Mouse (Mus musculus) limb, embryonic 12.5 days (tissue): ENCODE measurements around the gene Svep1. TPM values are rescaled to one million over a fixed set of nuclear protein-coding genes. Genes with fewer than 3 reads are reported as not detected.

ENCODE experiments used
- ATAC-seq: fragments of 200-750 bp; cut with Nextera tagmentation; 2 replicates; pipeline ENCODE4 v1.8.0; 2017; ENCODE audit warnings: low read depth, moderate TSS enrichment; ENCODE audit not compliant: insufficient number of reproducible peaks, insufficient read depth, low FRiP score, low TSS enrichment
- H3K27ac ChIP-seq: fragments of 300-500 bp; sonication (generic); 2 replicates; pipeline ENCODE4 v1.5.1; 2016; ENCODE audit warnings: mild to moderate bottlenecking, moderate library complexity
- H3K27me3 ChIP-seq: fragments of 300-500 bp; sonication (generic); 2 replicates; pipeline ENCODE4 v1.6.1; 2016; ENCODE audit warnings: mild to moderate bottlenecking, moderate library complexity
- H3K36me3 ChIP-seq: fragments of 300-500 bp; sonication (generic); 2 replicates; pipeline ENCODE4 v1.6.1; 2016; ENCODE audit warnings: mild to moderate bottlenecking, moderate library complexity
- H3K4me1 ChIP-seq: fragments of 300-500 bp; sonication (generic); replicated peaks from 2 replicates; pipeline ENCODE4 v1.6.1; 2016
- H3K4me2 ChIP-seq: fragments of 300-500 bp; sonication (generic); 2 replicates; pipeline ENCODE4 v1.6.1; 2016; ENCODE audit warnings: mild to moderate bottlenecking, moderate library complexity
- H3K4me3 ChIP-seq: fragments of 300-500 bp; sonication (generic); replicated peaks from 2 replicates; pipeline ENCODE4 v1.5.1; 2016; ENCODE audit warnings: mild to moderate bottlenecking
- H3K9ac ChIP-seq: fragments of 300-500 bp; sonication (generic); replicated peaks from 2 replicates; pipeline ENCODE4 v1.6.1; 2016; ENCODE audit warnings: mild to moderate bottlenecking, moderate library complexity
- H3K9me3 ChIP-seq: fragments of 300-500 bp; sonication (generic); 2 replicates; pipeline ENCODE4 v1.6.1; 2016; ENCODE audit warnings: mild to moderate bottlenecking, moderate library complexity
- WGBS: fragments of 180-500 bp; shearing (Covaris S2); methylation state at CpG from one replicate; pipeline ENCODE4 v1.1.7; 2016; 5-methylcytosine and 5-hydroxymethylcytosine counted together
- polyA plus RNA-seq: library from polyadenylated mRNA; unstranded; fragments of >200 nt; fragmentation: Nextera tagmentation; extraction: Ambion mirVana; gene quantifications from 2 replicates; pipeline ENCODE4 v1.2.1, GENCODE M21; 2016

Gene Svep1
- polyA plus RNA-seq, 1 experiment from 2014 or later: 3.9 TPM

- Histone ChIP-seq H3K4me2 (no peak overlapping the region), H3K27ac (no peak overlapping the region), H3K4me3 (no peak overlapping the region), H3K9me3 (peaks cover 2% of the 10 kb centered on the region; the same call in 1 of the 2 replicates), H3K36me3 (no peaks in the 10 kb centered on the region), H3K9ac (no peak overlapping the region), H3K4me1 (peaks cover 12% of the 10 kb centered on the region), H3K27me3 (no peaks in the 10 kb centered on the region; the same call in 1 of the 2 replicates)
- 73% methylated on average over 4 of the region's 4 CpGs for WGBS
- no peak for ATAC-seq
Observed at GRCm38 (mm10) chr4:58200826-58201225, 5.8 kb downstream of the Svep1 start.

GRCm38 (mm10) chr4:58197230-58197629 is 9.4 kb downstream of the Svep1 start:
- H3K9ac ChIP-seq: no peak overlapping the region
- H3K4me2 ChIP-seq: no peak overlapping the region
- WGBS: 81% methylated on average over 4 of the region's 4 CpGs
- H3K4me1 ChIP-seq: no peaks in the 10 kb centered on the region; the same call in 1 of the 2 replicates
- no peak overlapping the region for H3K4me3 ChIP-seq
- H3K27ac ChIP-seq: no peak overlapping the region
- H3K36me3 ChIP-seq: no peaks in the 10 kb centered on the region
- H3K27me3 ChIP-seq: no peaks in the 10 kb centered on the region
- H3K9me3 ChIP-seq: peaks cover 8% of the 10 kb centered on the region; the same call in 1 of the 2 replicates
- no peak for ATAC-seq

- 89% methylated on average over 4 of the region's 4 CpGs for WGBS
- Histone ChIP-seq H3K4me2 (no peak overlapping the region), H3K4me3 (no peak overlapping the region), H3K4me1 (no peaks in the 10 kb centered on the region), H3K27ac (no peak overlapping the region), H3K9me3 (peaks cover 8% of the 10 kb centered on the region; the same call in 1 of the 2 replicates), H3K9ac (no peak overlapping the region), H3K27me3 (no peaks in the 10 kb centered on the region), H3K36me3 (no peaks in the 10 kb centered on the region)
- no peak for ATAC-seq
Observed at GRCm38 (mm10) chr4:58196795-58197194, 9.9 kb downstream of the Svep1 start.

GRCm38 (mm10) chr4:58195936-58196335 is 10.7 kb downstream of the Svep1 start:
- ATAC-seq: no peak
- Histone ChIP-seq H3K36me3 (no peaks in the 10 kb centered on the region), H3K4me1 (no peaks in the 10 kb centered on the region), H3K9ac (no peak overlapping the region), H3K27ac (no peak overlapping the region), H3K27me3 (no peaks in the 10 kb centered on the region), H3K4me2 (no peak overlapping the region), H3K9me3 (peaks cover 8% of the 10 kb centered on the region; the same call in 1 of the 2 replicates), H3K4me3 (no peak overlapping the region)
- WGBS: 97% methylated on average over 2 of the region's 2 CpGs

- Histone ChIP-seq H3K9ac (no peak overlapping the region), H3K4me3 (no peak overlapping the region), H3K9me3 (no peaks in the 10 kb centered on the region), H3K27me3 (no peaks in the 10 kb centered on the region), H3K4me1 (no peaks in the 10 kb centered on the region), H3K27ac (no peak overlapping the region), H3K36me3 (no peaks in the 10 kb centered on the region), H3K4me2 (no peak overlapping the region)
- WGBS: 30% methylated on average over 5 of the region's 5 CpGs
- ATAC-seq: no peak
Observed at GRCm38 (mm10) chr4:58189281-58189680, 17.4 kb downstream of the Svep1 start.

- Histone ChIP-seq H3K36me3 (no peaks in the 10 kb centered on the region), H3K9me3 (no peaks in the 10 kb centered on the region), H3K4me2 (no peak overlapping the region), H3K27ac (no peak overlapping the region), H3K27me3 (no peaks in the 10 kb centered on the region), H3K4me3 (no peak overlapping the region), H3K4me1 (no peaks in the 10 kb centered on the region), H3K9ac (no peak overlapping the region)
- no peak for ATAC-seq
- WGBS: 75% methylated on average over 3 of the region's 3 CpGs
Observed at GRCm38 (mm10) chr4:58185401-58185800, 21.3 kb downstream of the Svep1 start.

GRCm38 (mm10) chr4:58184681-58185341 is 21.8 kb downstream of the Svep1 start:
- Histone ChIP-seq H3K4me2 (no peak overlapping the region), H3K27me3 (no peaks in the 10 kb centered on the region), H3K9me3 (no peaks in the 10 kb centered on the region), H3K9ac (no peak overlapping the region), H3K27ac (no peak overlapping the region), H3K36me3 (no peaks in the 10 kb centered on the region), H3K4me1 (no peaks in the 10 kb centered on the region), H3K4me3 (no peak overlapping the region)
- 86% methylated on average over 5 of the region's 5 CpGs for WGBS
- no peak for ATAC-seq

GRCm38 (mm10) chr4:58183897-58184296 is 22.8 kb downstream of the Svep1 start:
- H3K27me3 ChIP-seq: no peaks in the 10 kb centered on the region
- no peak overlapping the region for H3K9ac ChIP-seq
- H3K4me3 ChIP-seq: no peak overlapping the region
- WGBS: 72% methylated on average over 4 of the region's 4 CpGs
- H3K4me2 ChIP-seq: no peak overlapping the region
- ATAC-seq: no peak
- H3K9me3 ChIP-seq: no peaks in the 10 kb centered on the region
- H3K27ac ChIP-seq: no peak overlapping the region
- no peaks in the 10 kb centered on the region for H3K4me1 ChIP-seq
- no peaks in the 10 kb centered on the region for H3K36me3 ChIP-seq

GRCm38 (mm10) chr4:58178489-58178888 is 28.2 kb downstream of the Svep1 start:
- Histone ChIP-seq H3K27ac (no peak overlapping the region), H3K9me3 (no peaks in the 10 kb centered on the region), H3K4me3 (no peak overlapping the region), H3K4me1 (peaks cover 11% of the 10 kb centered on the region; the same call in 1 of the 2 replicates), H3K4me2 (no peak overlapping the region), H3K9ac (no peak overlapping the region), H3K36me3 (peaks cover 3% of the 10 kb centered on the region; the same call in 1 of the 2 replicates), H3K27me3 (no peaks in the 10 kb centered on the region)
- 87% methylated on average over 6 of the region's 6 CpGs for WGBS
- no peak for ATAC-seq

GRCm38 (mm10) chr4:58177256-58177655 is 29.4 kb downstream of the Svep1 start:
- H3K4me2 ChIP-seq: no peak overlapping the region
- no peaks in the 10 kb centered on the region for H3K9me3 ChIP-seq
- ATAC-seq: no peak
- peaks cover 11% of the 10 kb centered on the region; the same call in 1 of the 2 replicates for H3K4me1 ChIP-seq
- no peak overlapping the region for H3K9ac ChIP-seq
- no peak overlapping the region for H3K4me3 ChIP-seq
- no peak overlapping the region for H3K27ac ChIP-seq
- 83% methylated on average over 15 of the region's 15 CpGs for WGBS
- peaks cover 3% of the 10 kb centered on the region; the same call in 1 of the 2 replicates for H3K36me3 ChIP-seq
- H3K27me3 ChIP-seq: no peaks in the 10 kb centered on the region

GRCm38 (mm10) chr4:58174435-58174987 is 32.1 kb downstream of the Svep1 start:
- Histone ChIP-seq H3K36me3 (peaks cover 3% of the 10 kb centered on the region; the same call in 1 of the 2 replicates), H3K4me2 (no peak overlapping the region), H3K9me3 (no peaks in the 10 kb centered on the region), H3K4me1 (peaks cover 29% of the 10 kb centered on the region), H3K27ac (no peak overlapping the region), H3K4me3 (no peak overlapping the region), H3K9ac (no peak overlapping the region), H3K27me3 (no peaks in the 10 kb centered on the region)
- ATAC-seq: no peak
- 83% methylated on average over 4 of the region's 4 CpGs for WGBS
